Mouse (Mus musculus) macrophage (primary cell): ENCODE data around the gene Sigirr. TPM values are rescaled to one million over a fixed set of nuclear protein-coding genes. Genes with fewer than 3 reads are reported as not detected.

Experiments
- H3K27ac ChIP-seq: fragments of 350-480 bp; formaldehyde crosslinking; 2 replicates; pipeline ENCODE4 v1.9.0; 2021
- H3K36me3 ChIP-seq: fragments of 350-480 bp; formaldehyde crosslinking; 2 replicates; pipeline ENCODE4 v1.9.0; 2021; ENCODE audit errors: inconsistent target
- H3K4me3 ChIP-seq: fragments of 350-480 bp; formaldehyde crosslinking; 2 replicates; pipeline ENCODE4 v1.9.0; 2021; ENCODE audit errors: inconsistent target
- H3K79me2 ChIP-seq: fragments of 350-480 bp; formaldehyde crosslinking; 2 replicates; pipeline ENCODE4 v1.9.0; 2021; ENCODE audit errors: inconsistent target
- WGBS: methylation state at CpG from one replicate; pipeline ENCODE4 v1.1.7; 2026; ENCODE audit warnings: inconsistent platforms; ENCODE audit not compliant: missing documents; 5-methylcytosine and 5-hydroxymethylcytosine counted together
- polyA plus RNA-seq: library from polyadenylated mRNA; stranded (reverse); fragments of 250-400 nt; gene quantifications from 3 replicates; pipeline ENCODE4 v1.2.4, GENCODE M21; 2018; ENCODE audit warnings: inconsistent platforms

Gene Sigirr
- polyA plus RNA-seq, 1 experiment from 2014 or later = 0.50 TPM

- H3K79me2 ChIP-seq = no peaks in the 10 kb centered on the region
- no peaks in the 10 kb centered on the region for H3K36me3 ChIP-seq
- WGBS = 21% methylated on average over 8 of the region's 8 CpGs
- H3K4me3 ChIP-seq = no peak overlapping the region; the same call in 1 of the 2 replicates
- no peak overlapping the region for H3K27ac ChIP-seq
These were observed 12.5 kb downstream of the Sigirr start for GRCm38 (mm10) chr7:141087894-141088293.

- Histone ChIP-seq H3K36me3 (no peaks in the 10 kb centered on the region), H3K4me3 (no peak overlapping the region), H3K79me2 (no peaks in the 10 kb centered on the region), H3K27ac (no peak overlapping the region)
- WGBS = 91% methylated on average over 34 of the region's 34 CpGs
These were observed 20.6 kb downstream of the Sigirr start for GRCm38 (mm10) chr7:141079481-141080449.

GRCm38 (mm10) chr7:141078876-141079275 is 21.5 kb downstream of the Sigirr start:
- Histone ChIP-seq H3K27ac (no peak overlapping the region), H3K4me3 (no peak overlapping the region), H3K36me3 (no peaks in the 10 kb centered on the region), H3K79me2 (no peaks in the 10 kb centered on the region)
- 93% methylated on average over 4 of the region's 4 CpGs for WGBS

GRCm38 (mm10) chr7:141077841-141078240 is 22.5 kb downstream of the Sigirr start, which contains the start of gene Pkp3:
Pkp3 (plus strand) TSS chr7:141078218.
- Histone ChIP-seq H3K27ac (no peak within 1 kb of the TSS), H3K4me3 (no peak within 1 kb of the TSS), H3K79me2 (no peaks in the 10 kb centered on the region), H3K36me3 (no peaks in the 10 kb centered on the region)
- WGBS = 91% methylated on average over 15 of the region's 15 CpGs

- Histone ChIP-seq H3K27ac (no peak overlapping the region), H3K4me3 (no peak overlapping the region), H3K36me3 (no peaks in the 10 kb centered on the region), H3K79me2 (no peaks in the 10 kb centered on the region)
- 71% methylated on average over 4 of the region's 4 CpGs for WGBS
These were observed 26.6 kb downstream of the Sigirr start for GRCm38 (mm10) chr7:141073782-141074181.

GRCm38 (mm10) chr7:141072017-141072745 is 28.2 kb downstream of the Sigirr start:
- Histone ChIP-seq H3K4me3 (no peak overlapping the region), H3K79me2 (no peaks in the 10 kb centered on the region), H3K27ac (no peak overlapping the region), H3K36me3 (no peaks in the 10 kb centered on the region)
- WGBS = 12% methylated on average over 23 of the region's 23 CpGs

- Histone ChIP-seq H3K4me3 (no peak overlapping the region), H3K36me3 (no peaks in the 10 kb centered on the region), H3K27ac (no peak overlapping the region), H3K79me2 (no peaks in the 10 kb centered on the region)
- WGBS = 3% methylated on average over 51 of the region's 51 CpGs
These were observed 30.1 kb downstream of the Sigirr start for GRCm38 (mm10) chr7:141070058-141070862.

- 93% methylated on average over 19 of the region's 19 CpGs for WGBS
- no peak overlapping the region for H3K4me3 ChIP-seq
- no peaks in the 10 kb centered on the region for H3K79me2 ChIP-seq
- no peak overlapping the region for H3K27ac ChIP-seq
- no peaks in the 10 kb centered on the region for H3K36me3 ChIP-seq
These were observed 32.0 kb downstream of the Sigirr start for GRCm38 (mm10) chr7:141068351-141068750.

- H3K4me3 ChIP-seq = no peak overlapping the region
- H3K79me2 ChIP-seq = no peaks in the 10 kb centered on the region
- 35% methylated on average over 7 of the region's 7 CpGs for WGBS
- no peaks in the 10 kb centered on the region for H3K36me3 ChIP-seq
- no peak overlapping the region for H3K27ac ChIP-seq
These were observed 35.8 kb downstream of the Sigirr start for GRCm38 (mm10) chr7:141064576-141064975.

GRCm38 (mm10) chr7:141064175-141064574 is 36.2 kb downstream of the Sigirr start:
- no peaks in the 10 kb centered on the region for H3K36me3 ChIP-seq
- H3K4me3 ChIP-seq = no peak overlapping the region
- 23% methylated on average over 7 of the region's 7 CpGs for WGBS
- H3K79me2 ChIP-seq = no peaks in the 10 kb centered on the region
- H3K27ac ChIP-seq = no peak overlapping the region

- Histone ChIP-seq H3K36me3 (no peaks in the 10 kb centered on the region), H3K4me3 (no peak overlapping the region), H3K79me2 (no peaks in the 10 kb centered on the region), H3K27ac (no peak overlapping the region)
- WGBS = 100% methylated on average over 3 of the region's 3 CpGs
These were observed 37.0 kb downstream of the Sigirr start for GRCm38 (mm10) chr7:141063353-141063752.

GRCm38 (mm10) chr7:141062525-141062924 is 37.8 kb downstream of the Sigirr start:
- no peak overlapping the region for H3K4me3 ChIP-seq
- H3K27ac ChIP-seq = no peak overlapping the region
- WGBS = 85% methylated on average over 7 of the region's 7 CpGs
- H3K79me2 ChIP-seq = no peaks in the 10 kb centered on the region
- H3K36me3 ChIP-seq = no peaks in the 10 kb centered on the region

GRCm38 (mm10) chr7:141061269-141061692 is 39.1 kb downstream of the Sigirr start:
- 14% methylated on average over 37 of the region's 37 CpGs for WGBS
- no peak overlapping the region for H3K27ac ChIP-seq
- H3K79me2 ChIP-seq = no peaks in the 10 kb centered on the region
- no peak overlapping the region for H3K4me3 ChIP-seq
- no peaks in the 10 kb centered on the region for H3K36me3 ChIP-seq
